Mouse (Mus musculus): ENCODE results near the gene Klhl8. TPM values are rescaled to one million over a fixed set of nuclear protein-coding genes. Genes with fewer than 3 reads are reported as not detected.

Klhl8 gene
- polyA plus RNA-seq, 1 experiment from 2014 or later, result 13.3 TPM

DNA sequence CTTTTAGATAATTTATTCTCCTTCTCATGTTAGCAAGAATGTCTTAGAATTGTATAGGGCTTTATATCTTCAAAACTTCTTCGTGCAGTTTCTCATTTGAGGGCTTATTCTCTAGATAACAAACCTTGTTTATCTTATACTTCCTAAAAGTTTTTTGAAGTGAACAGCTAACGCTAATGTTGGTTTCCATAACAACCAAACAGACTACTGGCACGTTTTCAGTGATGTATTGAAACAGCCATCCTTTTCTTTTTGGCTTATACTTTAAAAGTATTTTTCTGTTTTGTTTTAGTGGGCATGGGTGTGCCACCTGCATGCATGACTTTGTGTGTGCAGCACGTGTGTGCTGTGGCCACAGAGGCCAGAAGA, 95.8 kb downstream of the Klhl8 start:
- ATAC-seq (ENCODE audit: low FRiP score, low TSS enrichment), result no peak
- Histone ChIP-seq H3K27me3 (ENCODE audit: control insufficient read depth, insufficient read depth, low read length) (no peaks in the 10 kb centered on the region), H3K9ac (ENCODE audit: low read depth, low read length) (no peak overlapping the region), H3K27ac (ENCODE audit: low read depth, low read length) (no peak overlapping the region), H3K4me3 (ENCODE audit: low read length) (no peak overlapping the region), H3K4me2 (replicated peaks; ENCODE audit: low read depth, low read length) (no peak overlapping the region), H3K9me3 (ENCODE audit: control insufficient read depth, low read length) (no peaks in the 10 kb centered on the region), H3K4me1 (ENCODE audit: control insufficient read depth, insufficient read depth, low read length) (peaks cover 7% of the 10 kb centered on the region; the same call in 1 of the 2 replicates), H3K36me3 (ENCODE audit: control insufficient read depth, insufficient read depth, low read length) (no peaks in the 10 kb centered on the region)
- WGBS, result 64% methylated on average over 4 of the region's 4 CpGs

DNA sequence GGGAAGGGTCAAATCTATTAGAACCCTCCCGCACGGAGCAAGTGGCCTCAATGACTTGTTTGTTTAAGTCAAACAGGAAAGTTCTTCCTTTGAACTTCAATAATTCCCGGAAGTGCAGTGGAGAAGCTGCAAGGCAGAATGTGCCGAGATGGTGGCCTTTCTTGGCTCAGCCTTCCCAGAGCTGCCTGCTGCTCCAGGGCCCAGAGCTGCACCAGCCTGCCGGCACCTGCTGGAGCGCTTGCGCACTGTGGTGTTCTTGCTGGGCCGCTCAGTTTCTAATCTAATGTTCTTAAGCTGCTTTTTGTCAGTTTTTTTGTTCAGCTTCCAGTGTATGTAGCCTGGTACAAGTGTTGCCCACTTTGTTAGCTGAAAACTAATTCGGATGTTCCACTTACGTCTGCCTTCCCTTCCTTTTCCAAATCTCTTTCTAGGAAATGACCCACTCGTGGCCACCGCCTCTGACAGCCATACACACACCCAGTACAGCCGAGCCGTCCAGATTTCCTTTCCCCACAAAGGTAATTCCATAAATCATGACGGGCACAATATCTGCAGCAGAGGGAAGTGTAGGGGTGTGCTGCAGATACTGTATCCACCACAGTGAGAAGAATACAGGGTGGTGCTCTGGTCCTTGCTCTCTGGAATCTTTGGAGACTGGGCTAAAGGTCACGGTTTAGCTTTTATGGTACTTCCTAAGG, 96.4 kb downstream of the Klhl8 start:
- no peak for ATAC-seq (ENCODE audit: low FRiP score, low TSS enrichment)
- Histone ChIP-seq H3K27ac (ENCODE audit: low read depth, low read length) (no peak overlapping the region; the same call in 1 of the 2 replicates), H3K4me2 (replicated peaks; ENCODE audit: low read depth, low read length) (no peak overlapping the region), H3K4me1 (ENCODE audit: control insufficient read depth, insufficient read depth, low read length) (peaks cover 7% of the 10 kb centered on the region; the same call in 1 of the 2 replicates), H3K36me3 (ENCODE audit: control insufficient read depth, insufficient read depth, low read length) (no peaks in the 10 kb centered on the region), H3K9ac (ENCODE audit: low read depth, low read length) (no peak overlapping the region), H3K9me3 (ENCODE audit: control insufficient read depth, low read length) (no peaks in the 10 kb centered on the region), H3K27me3 (ENCODE audit: control insufficient read depth, insufficient read depth, low read length) (no peaks in the 10 kb centered on the region), H3K4me3 (ENCODE audit: low read length) (no peak overlapping the region)
- 43% methylated on average over 16 of the region's 16 CpGs for WGBS

DNA sequence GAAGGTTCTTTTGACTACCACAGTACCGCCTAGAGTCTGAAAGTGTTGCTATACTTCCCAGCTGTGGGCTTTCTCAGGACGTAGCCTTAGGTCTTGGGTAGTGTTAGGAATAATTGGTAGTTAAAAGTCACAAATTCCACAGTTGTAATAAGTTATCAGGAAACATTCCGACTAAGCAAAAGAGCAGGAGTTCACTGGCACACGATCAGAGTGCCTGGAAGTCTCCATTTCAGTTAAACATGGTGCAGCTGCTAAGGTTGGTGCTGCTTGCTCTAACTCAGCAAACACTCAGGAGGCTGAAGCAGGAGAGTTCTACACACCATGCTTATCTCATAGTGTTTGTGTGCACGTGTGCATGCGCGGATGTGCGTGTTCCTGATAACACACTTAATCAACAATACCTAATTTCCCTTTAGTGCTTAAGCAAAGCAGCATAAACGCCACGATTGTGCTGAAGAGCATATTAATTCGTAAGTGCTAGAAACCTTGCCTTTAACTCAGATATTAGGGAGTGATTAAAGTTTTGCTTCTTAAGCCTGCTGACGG, 97.0 kb downstream of the Klhl8 start:
- no peak for ATAC-seq (ENCODE audit: low FRiP score, low TSS enrichment)
- Histone ChIP-seq H3K9me3 (ENCODE audit: control insufficient read depth, low read length) (no peaks in the 10 kb centered on the region), H3K4me3 (ENCODE audit: low read length) (no peak overlapping the region), H3K4me1 (ENCODE audit: control insufficient read depth, insufficient read depth, low read length) (peaks cover 7% of the 10 kb centered on the region; the same call in 1 of the 2 replicates), H3K36me3 (ENCODE audit: control insufficient read depth, insufficient read depth, low read length) (no peaks in the 10 kb centered on the region), H3K4me2 (replicated peaks; ENCODE audit: low read depth, low read length) (no peak overlapping the region), H3K27ac (ENCODE audit: low read depth, low read length) (no peak overlapping the region), H3K27me3 (ENCODE audit: control insufficient read depth, insufficient read depth, low read length) (no peaks in the 10 kb centered on the region), H3K9ac (ENCODE audit: low read depth, low read length) (no peak overlapping the region)
- 78% methylated on average over 12 of the region's 12 CpGs for WGBS

DNA sequence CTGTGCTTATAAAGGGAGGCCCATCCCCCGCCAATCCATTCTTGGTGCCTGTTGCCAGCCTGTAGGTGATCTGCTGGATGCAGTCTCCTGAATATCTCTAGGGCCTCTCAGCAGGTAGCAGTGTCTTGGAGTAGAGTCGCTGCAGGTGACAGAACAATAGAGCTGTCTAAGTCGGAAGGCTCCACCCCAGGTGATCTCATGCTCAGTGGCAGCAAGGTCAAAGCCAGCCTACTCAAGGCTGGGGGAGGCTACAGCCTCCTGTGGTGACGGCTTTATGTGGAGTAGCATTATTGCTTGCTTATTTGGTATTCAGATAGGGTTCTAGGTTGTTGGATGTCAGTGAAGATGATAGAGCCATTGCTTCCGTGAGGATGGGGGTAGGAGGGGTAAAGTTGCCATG, 97.8 kb downstream of the Klhl8 start:
- H3K27ac ChIP-seq (ENCODE audit: low read depth, low read length), result no peak overlapping the region
- peaks cover 7% of the 10 kb centered on the region; the same call in 1 of the 2 replicates for H3K4me1 ChIP-seq (ENCODE audit: control insufficient read depth, insufficient read depth, low read length)
- WGBS, result 79% methylated on average over 5 of the region's 5 CpGs
- H3K27me3 ChIP-seq (ENCODE audit: control insufficient read depth, insufficient read depth, low read length), result no peaks in the 10 kb centered on the region
- no peak for ATAC-seq (ENCODE audit: low FRiP score, low TSS enrichment)
- no peak overlapping the region for H3K4me3 ChIP-seq (ENCODE audit: low read length)
- no peak overlapping the region for H3K9ac ChIP-seq (ENCODE audit: low read depth, low read length)
- H3K9me3 ChIP-seq (ENCODE audit: control insufficient read depth, low read length), result no peaks in the 10 kb centered on the region
- H3K4me2 ChIP-seq (replicated peaks; ENCODE audit: low read depth, low read length), result no peak overlapping the region
- no peaks in the 10 kb centered on the region for H3K36me3 ChIP-seq (ENCODE audit: control insufficient read depth, insufficient read depth, low read length)

Other genes starting within 250 kb of the Klhl8 start
- gene Aff1, start 218.9 kb downstream of the Klhl8 start, polyA plus RNA-seq (2014; fragmentation: Nextera tagmentation; extraction: Ambion mirVana), result 7.5 and 14.4 TPM in 2 replicates
- 0.23 TPM in 1 of 2 replicates, not detected in the other for gene Hsd17b13, start 66.2 kb upstream of the Klhl8 start, polyA plus RNA-seq (2014; fragmentation: Nextera tagmentation; extraction: Ambion mirVana)
- 7.3 and 7.9 TPM in 2 replicates for gene Hsd17b11, start 110.7 kb upstream of the Klhl8 start, polyA plus RNA-seq (2014; fragmentation: Nextera tagmentation; extraction: Ambion mirVana)
- 57.5 and 58.1 TPM in 2 replicates for gene Nudt9, start 135.0 kb upstream of the Klhl8 start, polyA plus RNA-seq (2014; fragmentation: Nextera tagmentation; extraction: Ambion mirVana)
- gene Gm17660, start 166.3 kb upstream of the Klhl8 start, polyA plus RNA-seq (2014; fragmentation: Nextera tagmentation; extraction: Ambion mirVana), result not detected in 2 replicates
- 33.5 and 36.1 TPM in 2 replicates for gene Sparcl1, start 202.5 kb upstream of the Klhl8 start, polyA plus RNA-seq (2014; fragmentation: Nextera tagmentation; extraction: Ambion mirVana)

Data from kidney, embryonic 14.5 days (tissue).